ENCODE assay signal across 8 mouse cellular contexts in the genomic region with DNA sequence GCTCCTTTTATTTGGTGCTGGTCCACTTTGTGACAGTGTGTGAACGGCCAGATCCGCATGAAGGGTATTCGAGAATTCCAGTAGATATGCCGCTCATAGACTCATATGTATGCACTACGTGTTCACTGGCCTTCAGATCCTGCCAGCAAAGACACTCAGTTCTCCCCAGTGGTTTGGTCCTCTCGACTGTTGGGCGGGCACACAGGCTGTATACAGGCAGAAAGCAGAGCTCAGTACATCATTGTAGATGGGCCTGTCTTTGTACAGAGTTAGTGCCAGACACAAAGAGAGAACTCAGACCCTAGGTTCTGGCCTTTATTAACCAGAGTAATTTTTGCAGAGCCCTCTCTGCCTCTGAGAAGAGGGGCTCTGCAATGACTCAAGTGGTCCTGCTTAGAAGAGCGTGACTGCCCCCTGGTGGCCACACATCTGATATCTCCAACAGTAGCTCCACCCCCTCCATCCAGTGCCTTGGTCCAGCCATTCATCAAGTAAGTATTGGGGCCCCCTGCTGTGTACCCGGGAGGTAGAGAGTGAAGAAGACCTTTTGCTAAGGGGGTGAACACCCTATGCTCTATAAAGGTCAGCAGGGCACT. TPM values are rescaled to one million over a fixed set of nuclear protein-coding genes. Genes with fewer than 3 reads are reported as not detected.
DNase-seq lines count a peak whose midpoint lies in the region; ATAC-seq lines count a peak whose summit lies in the region.

No protein-coding gene starts in this region.

- DNase-seq in gastrocnemius, adult 8-10 months (ENCODE audit: low spot score in 2 of 2): peak; percentile 62 to 76
- peak; percentile 96 for DNase-seq in hindlimb bud, embryonic 11.5 days (ENCODE audit: extremely low spot score, low read depth, low spot score)
- peak; percentile 76 for DNase-seq in left cerebral cortex, adult 8-10 months (ENCODE audit: low spot score in 2 of 2)
- peak; percentile 76 to 80 for DNase-seq in right cerebral cortex, postnatal 36 days (ENCODE audit: low spot score in 2 of 2)

- ATAC-seq in activated CD4-positive, CD25-positive, alpha-beta regulatory T cell, adult 4 months: peak; percentile 49
- ATAC-seq in common myeloid progenitor, adult 5-6 weeks (replicated peaks; ENCODE audit: low read depth, poor library complexity, severe bottlenecking): peak; percentile 98
- ATAC-seq in megakaryocyte progenitor cell, adult 5-6 weeks (replicated peaks; ENCODE audit: poor library complexity): peak; percentile 98
- ATAC-seq in inflammation-experienced regulatory T-cells, adult 6 months: no peak

RNA-seq across cellular contexts. Expression of a gene that starts 30.3 kb away (rescaled TPM):
- 10 to 100 TPM; 13.5 to 15.2 TPM for polyA plus RNA-seq in activated CD4-positive, CD25-positive, alpha-beta regulatory T cell, adult 4 months (2017; shearing (Covaris generic))
- total RNA-seq in common myeloid progenitor, adult 5-6 weeks (2017): 14.8 and 26.0 TPM in 2 replicates
- total RNA-seq in gastrocnemius, adult 8-10 months (2022): 1 to 10 TPM; 7.1 to 8.4 (median 7.6) TPM
- total RNA-seq in left cerebral cortex, adult 8-10 months (2022): 10 to 100 TPM; 47.3 to 77.1 (median 56.2) TPM
- 16.8 and 33.0 TPM in 2 replicates for total RNA-seq in megakaryocyte progenitor cell, adult 5-6 weeks (2015)
- 26.9 and 27.4 TPM in 2 replicates for total RNA-seq in megakaryocyte progenitor cell, adult 5-6 weeks (2017)
- 10 to 100 TPM in 2 of 3 experiments, 1 to 10 TPM in 1; 9.4 to 15.8 (median 12.9) TPM for polyA plus RNA-seq in inflammation-experienced regulatory T-cells, adult 6 months (2017; shearing (Covaris generic))
